Mouse (Mus musculus) ES-Bruce4 (cell line): ENCODE measurements around the gene Ifi35.
"Not testable (repeated sequence)": the region's sequence is repeated elsewhere in the genome, so short reads cannot be mapped to it uniquely, and the experiment has no call there.

ENCODE experiments used
- EP300 ChIP-seq: IDR thresholded peaks from 2 replicates; pipeline ENCODE4 v1.6.1; 2011; ENCODE audit warnings: low read depth, low read length; ENCODE audit not compliant: insufficient read depth
- POLR2A ChIP-seq: IDR thresholded peaks from one replicate; pipeline ENCODE4 v1.8.1; 2011; ENCODE audit warnings: low read length; ENCODE audit not compliant: insufficient read depth

GRCm38 (mm10) chr11:101449596-101449995, 1.4 kb downstream of the Ifi35 start:
- not testable (repeated sequence) for TF ChIP-seq POLR2A, EP300
